Mouse (Mus musculus) gastrocnemius, postnatal 10 days (tissue): ENCODE measurements around the gene 9130230L23Rik. TPM values are rescaled to one million over a fixed set of nuclear protein-coding genes. Genes with fewer than 3 reads are reported as not detected.
"Not testable (repeated sequence)": the region's sequence is repeated elsewhere in the genome, so short reads cannot be mapped to it uniquely, and the experiment has no call there.

Experiments
- DNase-seq: peaks from one replicate; pipeline ENCODE4 v3.0.0; 2021; ENCODE audit warnings: mixed read lengths
- total RNA-seq, 2 experiments: library from RNA; stranded (reverse); gene quantifications; 2 replicates each; pipeline ENCODE4 v1.2.3; 2021

9130230L23Rik gene
- total RNA-seq, 2 experiments from 2014 or later, result 0.23 TPM; not detected in 1

GRCm38 (mm10) chr5:66005041-66005678, 1.1 kb upstream of the 9130230L23Rik start:
- DNase-seq, result no peak

GRCm38 (mm10) chr5:66001232-66001631, 2.9 kb downstream of the 9130230L23Rik start:
- DNase-seq, result no peak

- no peak for DNase-seq
Observed at GRCm38 (mm10) chr5:66000567-66001125, 3.4 kb downstream of the 9130230L23Rik start.

- peak; percentile 34 for DNase-seq
Observed at GRCm38 (mm10) chr5:66000074-66000473, 4.0 kb downstream of the 9130230L23Rik start.

GRCm38 (mm10) chr5:65999106-65999505, 5.0 kb downstream of the 9130230L23Rik start:
- no peak for DNase-seq

- DNase-seq, result no peak
Observed at GRCm38 (mm10) chr5:65997813-65998212, 6.3 kb downstream of the 9130230L23Rik start.

GRCm38 (mm10) chr5:65994643-65995042, 9.4 kb downstream of the 9130230L23Rik start:
- no peak for DNase-seq

- no peak for DNase-seq
Observed at GRCm38 (mm10) chr5:65991191-65991590, 12.9 kb downstream of the 9130230L23Rik start.

- DNase-seq, result not testable (repeated sequence)
Observed at GRCm38 (mm10) chr5:65987004-65987403, 17.1 kb downstream of the 9130230L23Rik start.

- no peak for DNase-seq
Observed at GRCm38 (mm10) chr5:65986426-65986825, 17.7 kb downstream of the 9130230L23Rik start.

GRCm38 (mm10) chr5:65975731-65976130, 28.4 kb downstream of the 9130230L23Rik start:
- DNase-seq, result no peak

GRCm38 (mm10) chr5:65973189-65973588, 30.9 kb downstream of the 9130230L23Rik start:
- no peak for DNase-seq

- DNase-seq, result no peak
Observed at GRCm38 (mm10) chr5:65968004-65968403, 36.1 kb downstream of the 9130230L23Rik start.

GRCm38 (mm10) chr5:65967091-65967490, 37.0 kb downstream of the 9130230L23Rik start:
- no peak for DNase-seq

GRCm38 (mm10) chr5:65965771-65966279, 38.3 kb downstream of the 9130230L23Rik start:
- no peak for DNase-seq

- DNase-seq, result no peak
Observed at GRCm38 (mm10) chr5:65963291-65963690, 40.8 kb downstream of the 9130230L23Rik start.

- DNase-seq, result no peak
Observed at GRCm38 (mm10) chr5:65960597-65960950, 43.5 kb downstream of the 9130230L23Rik start.

GRCm38 (mm10) chr5:65959893-65960596, 44.0 kb downstream of the 9130230L23Rik start:
- no peak for DNase-seq

GRCm38 (mm10) chr5:65958597-65958996, 45.5 kb downstream of the 9130230L23Rik start:
- DNase-seq, result peak; percentile 57

GRCm38 (mm10) chr5:65956144-65957008, 47.7 kb downstream of the 9130230L23Rik start:
- no peak for DNase-seq

GRCm38 (mm10) chr5:65955343-65956143, 48.5 kb downstream of the 9130230L23Rik start:
- peak; percentile 80 for DNase-seq
